Mouse (Mus musculus) kidney, adult 2 months (tissue): ENCODE measurements around the gene H2al1h. TPM values are rescaled to one million over a fixed set of nuclear protein-coding genes. Genes with fewer than 3 reads are reported as not detected.
"Not testable (repeated sequence)": the region's sequence is repeated elsewhere in the genome, so short reads cannot be mapped to it uniquely, and the experiment has no call there.

Source experiments
- DNase-seq: peaks from one replicate; pipeline ENCODE4 v3.0.0; 2021
- H3K27ac ChIP-seq: fragments of 200-500 bp; 2 replicates; pipeline ENCODE4 v1.5.1; 2012; ENCODE audit warnings: low read depth, low read length, control low read depth, inconsistent platforms; ENCODE audit not compliant: insufficient read depth
- H3K27me3 ChIP-seq: fragments of 200-500 bp; replicated peaks from 2 replicates; pipeline ENCODE4 v1.6.1; 2012; ENCODE audit warnings: mild to moderate bottlenecking, moderate library complexity, low read length, inconsistent platforms; ENCODE audit not compliant: control insufficient read depth, insufficient read depth
- H3K36me3 ChIP-seq: fragments of 200-500 bp; 2 replicates; pipeline ENCODE4 v1.6.1; 2012; ENCODE audit warnings: mild to moderate bottlenecking, moderate library complexity, low read length, inconsistent platforms; ENCODE audit not compliant: control insufficient read depth, insufficient read depth
- H3K4me1 ChIP-seq: fragments of 200-500 bp; 2 replicates; pipeline ENCODE4 v1.6.1; 2011; ENCODE audit warnings: low read length; ENCODE audit not compliant: control insufficient read depth, insufficient read depth
- H3K4me3 ChIP-seq: fragments of 200-500 bp; 2 replicates; pipeline ENCODE4 v1.5.1; 2011; ENCODE audit warnings: mild to moderate bottlenecking, low read depth, low read length, control low read depth; ENCODE audit not compliant: insufficient read depth
- CTCF ChIP-seq: fragments of 200-500 bp; conservative IDR thresholded peaks from 2 replicates; pipeline ENCODE4 v1.5.1; 2011; ENCODE audit warnings: low read depth, mild to moderate bottlenecking, control low read depth, low read length, moderate library complexity, mixed read lengths; ENCODE audit not compliant: insufficient read depth, insufficient read length
- POLR2A ChIP-seq: fragments of 200-500 bp; IDR thresholded peaks from one replicate; pipeline ENCODE4 v1.6.1; 2011; ENCODE audit warnings: low read depth, low read length, control low read depth
- WGBS: fragments of 180-500 bp; shearing (Covaris S2); methylation state at CpG from one replicate; pipeline ENCODE4 v1.1.7; 2018; 5-methylcytosine and 5-hydroxymethylcytosine counted together
- polyA plus RNA-seq: library from polyadenylated mRNA; depleted of rRNA; stranded (reverse); fragments of >200 nt; gene quantifications from 2 replicates; pipeline ENCODE4 v1.2.3, GENCODE M21; 2012

H2al1h gene
- polyA plus RNA-seq, 1 experiment: not detected

GRCm38 (mm10) chrX:11314858-11315257 is 6.4 kb upstream of the H2al1h start, which contains the start of gene H2al1f:
Gene H2al1f (plus strand): TSS chrX:11315158.
- DNase-seq, H3K36me3 ChIP-seq, H3K27me3 ChIP-seq, H3K4me1 ChIP-seq, H3K27ac ChIP-seq, H3K4me3 ChIP-seq: not testable (repeated sequence)
- WGBS: no CpG with 5 or more reads among the region's 6 CpGs

- not testable (repeated sequence) for H3K4me1 ChIP-seq, H3K27me3 ChIP-seq, H3K27ac ChIP-seq, DNase-seq, H3K36me3 ChIP-seq, H3K4me3 ChIP-seq
- WGBS: no CpG with 5 or more reads among the region's 3 CpGs
These were observed 3.3 kb upstream of the H2al1h start, which contains the start of gene H2al1g for GRCm38 (mm10) chrX:11317956-11318355. Gene H2al1g (plus strand): TSS chrX:11318256.

GRCm38 (mm10) chrX:11324359-11324758 is 3.1 kb downstream of the H2al1h start, which contains the start of gene H2al1i:
Gene H2al1i (plus strand): TSS chrX:11324659.
- WGBS: 86% methylated on average over 2 of the region's 5 CpGs
- not testable (repeated sequence) for H3K4me3 ChIP-seq, H3K27ac ChIP-seq, DNase-seq, H3K36me3 ChIP-seq, H3K27me3 ChIP-seq, H3K4me1 ChIP-seq

- not testable (repeated sequence) for H3K27ac ChIP-seq, DNase-seq, H3K4me3 ChIP-seq, H3K27me3 ChIP-seq, H3K36me3 ChIP-seq, H3K4me1 ChIP-seq
- WGBS: 93% methylated on average over 2 of the region's 2 CpGs
These were observed 6.2 kb downstream of the H2al1h start, which contains the start of gene H2al1j for GRCm38 (mm10) chrX:11327522-11327921. Gene H2al1j (plus strand): TSS chrX:11327822.

- DNase-seq: no peak
- WGBS: 69% methylated on average over 9 of the region's 9 CpGs
- Histone ChIP-seq H3K27ac (no peak overlapping the region), H3K4me1 (no peaks in the 10 kb centered on the region), H3K36me3 (no peaks in the 10 kb centered on the region), H3K4me3 (no peak overlapping the region), H3K27me3 (no peaks in the 10 kb centered on the region)
- TF ChIP-seq POLR2A: no peak
- no peak for TF ChIP-seq CTCF
These were observed 24.5 kb downstream of the H2al1h start for GRCm38 (mm10) chrX:11345762-11346161.

- no peak for DNase-seq
- TF ChIP-seq POLR2A: no peak
- TF ChIP-seq CTCF: no peak
- no peaks in the 10 kb centered on the region for H3K27me3 ChIP-seq
- no peak overlapping the region for H3K4me3 ChIP-seq
- WGBS: 95% methylated on average over 3 of the region's 3 CpGs
- no peaks in the 10 kb centered on the region for H3K36me3 ChIP-seq
- H3K27ac ChIP-seq: no peak overlapping the region
- no peaks in the 10 kb centered on the region for H3K4me1 ChIP-seq
These were observed 25.5 kb downstream of the H2al1h start for GRCm38 (mm10) chrX:11346756-11347155.

GRCm38 (mm10) chrX:11360823-11361222 is 39.5 kb downstream of the H2al1h start:
- 87% methylated on average over 6 of the region's 6 CpGs for WGBS
- H3K4me1 ChIP-seq: no peaks in the 10 kb centered on the region
- TF ChIP-seq CTCF (no peak), POLR2A (no peak)
- no peak for DNase-seq
- no peaks in the 10 kb centered on the region for H3K27me3 ChIP-seq
- no peak overlapping the region for H3K27ac ChIP-seq
- H3K4me3 ChIP-seq: no peak overlapping the region
- no peaks in the 10 kb centered on the region for H3K36me3 ChIP-seq

- H3K36me3 ChIP-seq: no peaks in the 10 kb centered on the region
- TF ChIP-seq POLR2A (no peak), CTCF (no peak)
- H3K4me3 ChIP-seq: no peak overlapping the region
- H3K27ac ChIP-seq: no peak overlapping the region
- H3K27me3 ChIP-seq: no peaks in the 10 kb centered on the region
- H3K4me1 ChIP-seq: no peaks in the 10 kb centered on the region
- DNase-seq: no peak
- WGBS: 88% methylated on average over 2 of the region's 2 CpGs
These were observed 40.0 kb downstream of the H2al1h start for GRCm38 (mm10) chrX:11361261-11361660.
